Mouse (Mus musculus) liver, embryonic 16.5 days (tissue): ENCODE measurements around the gene Zfp423. TPM values are rescaled to one million over a fixed set of nuclear protein-coding genes. Genes with fewer than 3 reads are reported as not detected.

ENCODE experiments used
- ATAC-seq: fragments of 200-750 bp; cut with Nextera tagmentation; 2 replicates; pipeline ENCODE4 v1.8.0; 2017; ENCODE audit warnings: low read depth, mild to moderate bottlenecking, moderate number of reproducible peaks, moderate library complexity
- H3K27ac ChIP-seq: fragments of 300-500 bp; sonication (generic); 2 replicates; pipeline ENCODE4 v1.5.1; 2014; ENCODE audit warnings: mild to moderate bottlenecking, low read length
- H3K27me3 ChIP-seq: fragments of 300-500 bp; sonication (generic); 2 replicates; pipeline ENCODE4 v1.6.1; 2014; ENCODE audit warnings: low read depth, low read length, mixed read lengths; ENCODE audit not compliant: control insufficient read depth, insufficient read depth
- H3K36me3 ChIP-seq: fragments of 300-500 bp; sonication (generic); 2 replicates; pipeline ENCODE4 v1.6.1; 2014; ENCODE audit warnings: mild to moderate bottlenecking; ENCODE audit not compliant: control insufficient read depth, insufficient read depth
- H3K4me1 ChIP-seq: fragments of 300-500 bp; sonication (generic); 2 replicates; pipeline ENCODE4 v1.6.1; 2014; ENCODE audit warnings: low read depth, low read length, mixed read lengths; ENCODE audit not compliant: control insufficient read depth
- H3K4me2 ChIP-seq: fragments of 300-500 bp; sonication (generic); 2 replicates; pipeline ENCODE4 v1.6.1; 2014; ENCODE audit warnings: low read depth, low read length, mixed read lengths
- H3K4me3 ChIP-seq: fragments of 300-500 bp; sonication (generic); 2 replicates; pipeline ENCODE4 v1.5.1; 2014; ENCODE audit warnings: low read depth, mild to moderate bottlenecking, low read length
- H3K9ac ChIP-seq: fragments of 300-500 bp; sonication (generic); 2 replicates; pipeline ENCODE4 v1.6.1; 2014; ENCODE audit warnings: low read depth, low read length
- H3K9me3 ChIP-seq: fragments of 300-500 bp; sonication (generic); replicated peaks from 2 replicates; pipeline ENCODE4 v1.6.1; 2016; ENCODE audit warnings: low read length; ENCODE audit not compliant: control insufficient read depth
- WGBS: fragments of 180-500 bp; shearing (Covaris S2); extraction: QIAGEN DNeasy Blood & Tissue Kit; methylation state at CpG from one replicate; pipeline ENCODE4 v1.1.7; 2014; ENCODE audit not compliant: insufficient replicate concordance; 5-methylcytosine and 5-hydroxymethylcytosine counted together
- polyA plus RNA-seq: library from polyadenylated mRNA; unstranded; fragments of >200 nt; fragmentation: Nextera tagmentation; extraction: Ambion mirVana; gene quantifications from 2 replicates; pipeline ENCODE4 v1.2.1, GENCODE M21; 2015

Gene Zfp423
- polyA plus RNA-seq, 1 experiment from 2014 or later = 0.46 TPM

GRCm38 (mm10) chr8:87775889-87776288 lies 183.5 kb downstream of the Zfp423 start:
- Histone ChIP-seq H3K27ac (no peak overlapping the region), H3K9me3 (no peaks in the 10 kb centered on the region), H3K9ac (no peak overlapping the region), H3K27me3 (no peaks in the 10 kb centered on the region), H3K4me3 (no peak overlapping the region), H3K36me3 (no peaks in the 10 kb centered on the region), H3K4me2 (no peak overlapping the region), H3K4me1 (no peaks in the 10 kb centered on the region)
- no peak for ATAC-seq
- 60% methylated on average over 3 of the region's 3 CpGs for WGBS

DNA sequence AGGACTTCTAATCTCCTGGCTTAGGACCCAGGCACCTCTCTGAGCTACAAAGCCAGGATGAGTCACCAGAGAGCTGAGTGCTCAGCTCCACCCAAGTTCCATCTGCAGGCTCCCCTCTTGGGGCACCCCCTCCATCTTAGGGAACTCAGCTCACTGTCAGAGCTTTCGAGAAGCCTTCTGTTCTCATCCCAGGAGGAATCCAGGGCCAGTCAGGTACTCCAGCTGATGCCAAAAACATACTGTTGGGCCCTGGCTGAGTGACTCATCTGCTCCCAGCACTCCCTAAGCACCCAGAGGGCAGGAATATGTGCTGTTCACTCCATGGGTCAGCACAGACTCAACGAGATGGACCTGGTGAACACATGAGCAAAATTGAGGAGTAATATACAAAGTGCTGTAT lies 184.4 kb downstream of the Zfp423 start:
- no peaks in the 10 kb centered on the region for H3K4me1 ChIP-seq
- WGBS = 50% methylated on average over 2 of the region's 2 CpGs
- H3K9ac ChIP-seq = no peak overlapping the region
- ATAC-seq = no peak
- no peak overlapping the region for H3K27ac ChIP-seq
- no peak overlapping the region for H3K4me3 ChIP-seq
- no peak overlapping the region for H3K4me2 ChIP-seq
- H3K9me3 ChIP-seq = no peaks in the 10 kb centered on the region
- H3K36me3 ChIP-seq = no peaks in the 10 kb centered on the region
- H3K27me3 ChIP-seq = no peaks in the 10 kb centered on the region

DNA sequence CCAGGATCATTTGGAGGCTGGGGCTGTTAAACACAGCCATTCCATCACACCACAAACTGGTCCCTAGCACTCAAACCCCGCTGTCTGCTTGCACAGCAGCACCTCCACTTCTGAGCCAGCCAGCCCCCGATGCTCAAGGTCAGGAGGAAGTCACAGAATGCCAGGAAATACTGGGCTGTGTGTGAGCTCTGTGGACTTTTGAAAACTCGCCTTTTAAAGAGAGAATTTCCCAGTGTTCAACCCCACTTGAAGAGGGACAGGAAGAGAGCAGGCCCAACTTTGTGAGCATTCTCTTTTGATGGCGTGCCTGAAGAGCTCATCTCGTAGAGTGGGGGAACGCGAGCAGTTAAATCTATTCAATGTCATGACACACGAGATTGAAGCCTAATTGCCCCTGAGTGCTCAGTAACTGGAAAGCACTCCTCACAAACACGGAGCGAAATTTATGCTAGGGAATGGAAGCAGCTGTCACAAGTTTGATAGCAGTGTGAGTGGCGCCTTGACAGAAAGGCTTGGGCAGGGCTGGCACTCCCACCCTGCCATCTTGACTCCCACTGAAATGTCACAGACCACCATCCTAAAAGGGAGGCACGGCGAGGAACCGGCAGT lies 186.4 kb downstream of the Zfp423 start:
- no peak overlapping the region for H3K9ac ChIP-seq

DNA sequence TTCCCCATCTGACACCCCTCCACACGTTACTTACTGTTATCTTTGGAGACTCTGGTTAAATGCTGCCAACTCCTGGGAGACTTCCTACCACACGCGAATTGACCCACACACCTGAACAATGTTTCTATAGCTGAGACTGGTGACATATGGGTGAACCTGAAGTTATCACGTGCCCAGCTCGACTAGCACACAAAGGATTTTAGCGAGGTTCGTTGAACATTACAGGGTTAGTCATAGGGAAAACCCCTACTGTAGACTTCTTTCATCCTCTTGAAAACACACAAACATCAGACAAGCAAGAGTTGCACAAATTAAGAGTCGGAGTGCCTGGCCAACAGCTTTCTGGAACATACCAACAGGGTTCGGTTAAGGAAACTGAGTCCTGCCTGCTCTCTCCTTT lies 191.5 kb downstream of the Zfp423 start:
- Histone ChIP-seq H3K4me2 (no peak overlapping the region), H3K36me3 (no peaks in the 10 kb centered on the region), H3K9ac (no peak overlapping the region), H3K27ac (no peak overlapping the region), H3K4me1 (no peaks in the 10 kb centered on the region), H3K9me3 (no peaks in the 10 kb centered on the region), H3K4me3 (no peak overlapping the region), H3K27me3 (no peaks in the 10 kb centered on the region)
- 66% methylated on average over 9 of the region's 9 CpGs for WGBS
- no peak for ATAC-seq

More for the DNA sequence above, 186.4 kb downstream of the Zfp423 start:
- Histone ChIP-seq H3K36me3 (no peaks in the 10 kb centered on the region), H3K9me3 (no peaks in the 10 kb centered on the region), H3K27me3 (no peaks in the 10 kb centered on the region), H3K4me1 (no peaks in the 10 kb centered on the region), H3K4me3 (no peak overlapping the region), H3K4me2 (no peak overlapping the region), H3K27ac (no peak overlapping the region)
- ATAC-seq = no peak
- 52% methylated on average over 14 of the region's 14 CpGs for WGBS

- WGBS = 63% methylated on average over 3 of the region's 3 CpGs
- no peak overlapping the region for H3K27ac ChIP-seq
- H3K4me1 ChIP-seq = no peaks in the 10 kb centered on the region
- H3K4me2 ChIP-seq = no peak overlapping the region
- no peak overlapping the region for H3K9ac ChIP-seq
- no peak for ATAC-seq
- H3K9me3 ChIP-seq = no peaks in the 10 kb centered on the region
- no peak overlapping the region for H3K4me3 ChIP-seq
- no peaks in the 10 kb centered on the region for H3K27me3 ChIP-seq
- no peaks in the 10 kb centered on the region for H3K36me3 ChIP-seq
Measured at GRCm38 (mm10) chr8:87765276-87765675, 194.1 kb downstream of the Zfp423 start.

GRCm38 (mm10) chr8:87758750-87759149 lies 200.6 kb downstream of the Zfp423 start:
- no peaks in the 10 kb centered on the region for H3K36me3 ChIP-seq
- H3K4me3 ChIP-seq = no peak overlapping the region
- H3K4me1 ChIP-seq = no peaks in the 10 kb centered on the region
- H3K4me2 ChIP-seq = no peak overlapping the region
- ATAC-seq = no peak
- no peak overlapping the region for H3K27ac ChIP-seq
- H3K9ac ChIP-seq = no peak overlapping the region
- 69% methylated on average over 7 of the region's 8 CpGs for WGBS
- no peaks in the 10 kb centered on the region for H3K9me3 ChIP-seq
- H3K27me3 ChIP-seq = no peaks in the 10 kb centered on the region

DNA sequence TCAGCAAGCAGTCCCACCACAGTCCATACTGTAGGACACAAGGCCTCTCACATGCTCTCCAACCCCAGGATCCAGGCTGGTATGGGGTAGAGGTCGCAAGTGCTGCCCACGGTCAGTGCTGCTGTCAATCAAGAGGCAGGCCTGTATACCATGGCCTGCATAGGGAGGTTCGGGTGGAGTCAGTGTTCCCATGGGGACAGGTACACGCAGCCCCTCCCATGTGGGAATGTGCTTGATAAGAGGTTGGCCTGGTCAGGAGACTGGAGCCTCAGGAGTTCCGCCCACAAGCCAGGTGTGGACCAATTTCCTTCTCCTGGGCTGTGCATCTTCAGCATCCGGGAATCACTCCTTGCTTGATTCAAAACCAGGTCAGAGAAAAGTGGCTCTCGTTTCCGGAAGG lies 204.5 kb downstream of the Zfp423 start:
- H3K36me3 ChIP-seq = no peaks in the 10 kb centered on the region
- no peak overlapping the region for H3K4me3 ChIP-seq

DNA sequence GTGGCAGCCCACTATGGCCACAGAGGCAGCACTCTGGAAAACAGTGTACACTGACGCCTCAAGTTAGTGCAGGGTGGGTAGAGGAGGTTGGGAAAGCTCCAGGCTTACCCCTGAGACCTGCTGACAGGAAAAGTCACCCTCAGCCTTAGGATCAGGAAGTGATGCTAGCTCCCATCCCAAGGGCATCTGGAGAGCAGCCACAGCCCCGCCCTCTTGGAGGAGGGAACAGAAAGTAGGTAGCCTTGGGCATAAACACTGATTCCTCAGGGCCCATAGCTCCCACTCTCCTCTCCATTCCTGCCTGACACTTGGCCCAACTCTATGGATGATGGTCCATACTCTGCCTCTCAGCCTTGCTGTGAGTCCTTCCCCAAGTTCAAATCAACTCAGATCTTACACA lies 205.8 kb downstream of the Zfp423 start:
- ATAC-seq = no peak
- H3K27me3 ChIP-seq = no peaks in the 10 kb centered on the region
- no peaks in the 10 kb centered on the region for H3K9me3 ChIP-seq
- H3K4me1 ChIP-seq = no peaks in the 10 kb centered on the region
- H3K4me2 ChIP-seq = no peak overlapping the region
- WGBS = 48% methylated on average over 2 of the region's 2 CpGs
- no peak overlapping the region for H3K9ac ChIP-seq
- no peak overlapping the region for H3K4me3 ChIP-seq
- H3K36me3 ChIP-seq = no peaks in the 10 kb centered on the region
- H3K27ac ChIP-seq = no peak overlapping the region

More for the DNA sequence above, 204.5 kb downstream of the Zfp423 start:
- no peak overlapping the region for H3K9ac ChIP-seq
- no peaks in the 10 kb centered on the region for H3K9me3 ChIP-seq
- H3K27ac ChIP-seq = no peak overlapping the region
- no peak for ATAC-seq
- H3K27me3 ChIP-seq = no peaks in the 10 kb centered on the region
- WGBS = 63% methylated on average over 8 of the region's 8 CpGs
- no peak overlapping the region for H3K4me2 ChIP-seq
- H3K4me1 ChIP-seq = no peaks in the 10 kb centered on the region

- H3K36me3 ChIP-seq = no peaks in the 10 kb centered on the region
- H3K4me1 ChIP-seq = no peaks in the 10 kb centered on the region
- H3K27ac ChIP-seq = no peak overlapping the region
- no peak overlapping the region for H3K4me3 ChIP-seq
- no peak for ATAC-seq
- H3K9ac ChIP-seq = no peak overlapping the region
- H3K9me3 ChIP-seq = no peaks in the 10 kb centered on the region
- H3K4me2 ChIP-seq = no peak overlapping the region
- no peaks in the 10 kb centered on the region for H3K27me3 ChIP-seq
- 48% methylated on average over 8 of the region's 8 CpGs for WGBS
Measured at GRCm38 (mm10) chr8:87753148-87753547, 206.2 kb downstream of the Zfp423 start.
